In the genomic region with DNA sequence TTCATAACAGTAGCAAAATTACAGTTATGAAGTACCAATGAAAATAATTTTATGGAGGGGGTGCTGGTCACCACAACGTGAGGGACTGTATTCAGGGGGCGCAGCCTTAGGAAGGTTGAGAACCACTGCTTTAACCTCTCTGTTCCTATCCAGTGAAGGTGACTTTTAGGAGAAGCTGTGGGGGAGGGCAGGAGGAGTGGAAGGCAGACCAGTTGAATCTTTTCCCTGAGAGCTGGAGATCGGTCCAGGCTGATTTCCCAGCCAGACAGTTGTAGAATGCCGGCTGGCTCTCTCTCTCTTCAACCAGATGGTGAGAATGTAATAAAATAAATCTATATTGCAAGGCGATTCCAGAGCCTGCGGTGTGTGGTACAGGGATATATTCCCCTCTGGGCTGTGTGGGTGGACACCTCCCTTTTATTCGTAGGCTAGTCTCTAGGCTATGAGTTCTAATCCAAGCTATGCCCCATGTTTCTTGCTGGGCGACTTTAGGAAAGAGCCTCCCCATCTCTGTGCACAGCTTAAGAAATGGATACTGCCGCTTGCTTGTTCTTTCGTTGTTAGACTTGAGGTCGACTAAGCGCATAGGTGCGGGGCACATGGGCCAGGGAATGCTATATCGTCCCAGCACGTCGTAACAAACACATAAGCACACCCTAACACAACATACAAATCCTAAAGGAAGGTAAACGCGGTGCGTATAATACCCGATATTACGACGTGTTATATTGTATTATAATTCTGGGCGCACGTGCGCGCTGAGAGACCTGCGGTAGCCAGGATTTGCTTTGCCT, we compare ENCODE assay signal across 20 mouse cellular contexts. TPM values are rescaled to one million over a fixed set of nuclear protein-coding genes. Genes with fewer than 3 reads are reported as not detected.
A peak's percentile ranks its signal among the peaks of the same experiment; 100 is the strongest.
DNase-seq lines count a peak whose midpoint lies in the region; ATAC-seq lines count a peak whose summit lies in the region.
"Had no signal": no experiment of that assay in that cellular context is flagged by ENCODE, and none has a peak within 500 bp of the region (broad histone marks: within the 10 kb centered on the region; RNA-seq: fewer than 3 reads in every experiment).

No protein-coding gene starts in this region.

- peaks cover 100% of the 10 kb centered on the region for H3K27me3 ChIP-seq in hindbrain, embryonic 11.5 days (ENCODE audit: control insufficient read depth, insufficient read depth, low read length)
- peaks cover 93% of the 10 kb centered on the region for H3K27me3 ChIP-seq in hindbrain, embryonic 16.5 days (replicated peaks; ENCODE audit: control insufficient read depth, insufficient read depth, low read length)
- H3K27me3 ChIP-seq in limb, embryonic 12.5 days = peaks cover 97% of the 10 kb centered on the region

- no peak overlapping the region for H3K27ac ChIP-seq in hindbrain, embryonic 11.5 days (ENCODE audit: low read depth, low read length)
- H3K27ac ChIP-seq in hindbrain, embryonic 16.5 days (ENCODE audit: low read depth, low read length) = no peak overlapping the region
- H3K27ac ChIP-seq in limb, embryonic 12.5 days = peak overlapping the region; percentile 93
- H3K27ac ChIP-seq: embryonic facial prominence, embryonic 15.5 days; hindbrain, embryonic 15.5 days had no signal

- intact Hi-C loops in heart, postnatal 14 days (cut with DNase I) = loop anchor here (5.0 kb wide), 1 partner anchor 34 kb away; no protein-coding TSS in a partner anchor

- H3K36me3 ChIP-seq in hindbrain, embryonic 11.5 days (ENCODE audit: control insufficient read depth, insufficient read depth, low read length) = no peaks in the 10 kb centered on the region
- H3K36me3 ChIP-seq in hindbrain, embryonic 16.5 days (ENCODE audit: control insufficient read depth, insufficient read depth, low read length) = no peaks in the 10 kb centered on the region
- H3K36me3 ChIP-seq in limb, embryonic 12.5 days = no peaks in the 10 kb centered on the region
- H3K36me3 ChIP-seq: embryonic facial prominence, embryonic 15.5 days; G1E; hindbrain, embryonic 15.5 days had no signal

- H3K4me3 ChIP-seq in hindbrain, embryonic 11.5 days (ENCODE audit: low read depth, low read length) = no peak overlapping the region
- H3K4me3 ChIP-seq in hindbrain, embryonic 16.5 days (ENCODE audit: low read length) = no peak overlapping the region
- peak overlapping the region; percentile 46 for H3K4me3 ChIP-seq in limb, embryonic 12.5 days (replicated peaks)
- H3K4me3 ChIP-seq: hindbrain, embryonic 15.5 days had no signal

- no peak overlapping the region for H3K4me2 ChIP-seq in hindbrain, embryonic 11.5 days (replicated peaks; ENCODE audit: low read depth, low read length)
- no peak overlapping the region for H3K4me2 ChIP-seq in hindbrain, embryonic 16.5 days (ENCODE audit: low read length)
- peak overlapping the region; percentile 61 for H3K4me2 ChIP-seq in limb, embryonic 12.5 days
- H3K4me2 ChIP-seq: hindbrain, embryonic 15.5 days had no signal

- H3K9ac ChIP-seq in hindbrain, embryonic 11.5 days (ENCODE audit: low read depth, low read length) = no peak overlapping the region
- no peak overlapping the region for H3K9ac ChIP-seq in hindbrain, embryonic 16.5 days (ENCODE audit: low read depth, low read length)
- H3K9ac ChIP-seq in limb, embryonic 12.5 days (replicated peaks) = peak overlapping the region; percentile 87
- H3K9ac ChIP-seq: embryonic facial prominence, embryonic 15.5 days; hindbrain, embryonic 15.5 days had no signal

- peak; percentile 86 for DNase-seq in heart, adult 11 months
- DNase-seq in heart, postnatal 14 days = no peak
- DNase-seq in hindbrain, embryonic 11.5 days (ENCODE audit: low spot score) = peak; percentile 56
- DNase-seq in ES-CJ7 (ENCODE audit: low read depth, low spot score) = peak; percentile 12
- DNase-seq in B cell, adult 2 months = no peak
- DNase-seq: adrenal gland, postnatal 10 days; cerebellum, postnatal 10 days; kidney, adult 8-10 months; thymus, adult 18-20 months had no signal

- ATAC-seq in hindbrain, embryonic 11.5 days (ENCODE audit: low FRiP score) = no peak
- ATAC-seq in hindbrain, embryonic 16.5 days = no peak
- ATAC-seq in limb, embryonic 12.5 days (ENCODE audit: insufficient number of reproducible peaks, insufficient read depth, low FRiP score, low TSS enrichment, low read depth) = no peak
- ATAC-seq in megakaryocyte, adult 5-6 weeks (ENCODE audit: poor library complexity, severe bottlenecking) = no peak
- ATAC-seq: forebrain, embryonic 14.5 days had no signal

- no peaks in the 10 kb centered on the region for H3K4me1 ChIP-seq in hindbrain, embryonic 11.5 days (replicated peaks; ENCODE audit: control insufficient read depth, insufficient read depth, low read length)
- no peaks in the 10 kb centered on the region for H3K4me1 ChIP-seq in hindbrain, embryonic 16.5 days (ENCODE audit: control insufficient read depth, insufficient read depth, low read depth, low read length)
- H3K4me1 ChIP-seq in limb, embryonic 12.5 days (replicated peaks) = peaks cover 23% of the 10 kb centered on the region
- H3K4me1 ChIP-seq: hindbrain, embryonic 15.5 days had no signal

- WGBS in hindbrain, embryonic 11.5 days = under 1% methylated on average over 27 of the region's 27 CpGs
- WGBS in hindbrain, embryonic 16.5 days = 2% methylated on average over 27 of the region's 27 CpGs
- WGBS in limb, embryonic 12.5 days = under 1% methylated on average over 27 of the region's 27 CpGs

- H3K9me3 ChIP-seq in hindbrain, embryonic 11.5 days (ENCODE audit: control insufficient read depth, low read length) = no peaks in the 10 kb centered on the region
- peaks cover 4% of the 10 kb centered on the region; the same call in 1 of the 2 replicates for H3K9me3 ChIP-seq in hindbrain, embryonic 16.5 days (ENCODE audit: control insufficient read depth, low read length)
- H3K9me3 ChIP-seq in limb, embryonic 12.5 days = no peaks in the 10 kb centered on the region
- H3K9me3 ChIP-seq: embryonic facial prominence, embryonic 15.5 days; hindbrain, embryonic 15.5 days had no signal

RNA-seq across cellular contexts. Expression of a gene that starts 29.7 kb away (rescaled TPM):
- 10 to 100 TPM; 18.9 to 36.8 TPM for total RNA-seq in heart, postnatal 14 days (2021)
- polyA plus RNA-seq in hindbrain, embryonic 11.5 days (2014; fragmentation: Nextera tagmentation; extraction: Ambion mirVana) = not detected in 2 replicates
- 0.05 and 0.11 TPM in 2 replicates for polyA plus RNA-seq in hindbrain, embryonic 16.5 days (2015; fragmentation: Nextera tagmentation; extraction: Ambion mirVana)
- 35.6 and 51.2 TPM in 2 replicates for polyA plus RNA-seq in limb, embryonic 12.5 days (2016; fragmentation: Nextera tagmentation; extraction: Ambion mirVana)
- not detected in 2 replicates for total RNA-seq in megakaryocyte, adult 5-6 weeks (2015)
- not detected in 2 replicates for total RNA-seq in megakaryocyte, adult 5-6 weeks (2017)
- total RNA-seq: layer of hippocampus, adult 18-20 months; left cerebral cortex, adult 18-20 months; liver, adult 2 months; megakaryocyte progenitor cell, adult 5-6 weeks had no signal
- polyA plus RNA-seq: G1E; liver, adult 2 months had no signal

Comparison
In these comparisons a context has a peak if more than half of its experiments do, and no peak if none do; other contexts are left out.
1. DNase-seq: peak in heart, adult 11 months (single experiment), hindbrain, embryonic 11.5 days (single experiment) and ES-CJ7 (single experiment); none in heart, postnatal 14 days (0 of 2) and B cell, adult 2 months (0 of 2).
2. RNA of a gene that starts 29.7 kb away (polyA plus RNA-seq): 35.6 to 51.2 TPM in limb, embryonic 12.5 days; 0.05 to 0.11 TPM in hindbrain, embryonic 16.5 days and not detected in hindbrain, embryonic 11.5 days; every median in the first group is over 10 times any median in the second.